Mouse (Mus musculus): ENCODE data around the gene Olfr524. TPM values are rescaled to one million over a fixed set of nuclear protein-coding genes. Genes with fewer than 3 reads are reported as not detected.

Olfr524 gene
- polyA plus RNA-seq, 1 experiment: not detected

- no peak overlapping the region for H3K4me3 ChIP-seq (ENCODE audit: insufficient read depth, low read length)
- TF ChIP-seq CTCF (IDR thresholded peaks at IDR 0.05; ENCODE audit: low read depth, low read length): no peak
- no peak for TF ChIP-seq POLR2A (IDR thresholded peaks at IDR 0.05; ENCODE audit: borderline replicate concordance, low read depth, low read length)
Measured at GRCm38 (mm10) chr7:140213841-140214240, 8.1 kb upstream of the Olfr524 start.

GRCm38 (mm10) chr7:140208677-140209076 is 2.9 kb upstream of the Olfr524 start:
- Histone ChIP-seq H3K4me3 (ENCODE audit: insufficient read depth, low read length) (no peak overlapping the region), H3K4me1 (ENCODE audit: control insufficient read depth, insufficient read depth, low read length) (no peaks in the 10 kb centered on the region), H3K27ac (ENCODE audit: insufficient read depth, low read depth, low read length) (no peak overlapping the region)
- TF ChIP-seq CTCF (IDR thresholded peaks at IDR 0.05; ENCODE audit: low read depth, low read length) (no peak), POLR2A (IDR thresholded peaks at IDR 0.05; ENCODE audit: borderline replicate concordance, low read depth, low read length) (no peak)

More at GRCm38 (mm10) chr7:140213841-140214240, 8.1 kb upstream of the Olfr524 start:
- H3K4me1 ChIP-seq (ENCODE audit: control insufficient read depth, insufficient read depth, low read length): no peaks in the 10 kb centered on the region
- H3K27ac ChIP-seq (ENCODE audit: insufficient read depth, low read depth, low read length): no peak overlapping the region

GRCm38 (mm10) chr7:140208153-140208552 is 2.4 kb upstream of the Olfr524 start:
- Histone ChIP-seq H3K4me3 (ENCODE audit: insufficient read depth, low read length) (no peak overlapping the region), H3K4me1 (ENCODE audit: control insufficient read depth, insufficient read depth, low read length) (no peaks in the 10 kb centered on the region), H3K27ac (ENCODE audit: insufficient read depth, low read depth, low read length) (no peak overlapping the region)
- no peak for TF ChIP-seq CTCF (IDR thresholded peaks at IDR 0.05; ENCODE audit: low read depth, low read length)

GRCm38 (mm10) chr7:140206904-140207303 is 1.1 kb upstream of the Olfr524 start:
- Histone ChIP-seq H3K4me3 (ENCODE audit: insufficient read depth, low read length) (no peak overlapping the region), H3K27ac (ENCODE audit: insufficient read depth, low read depth, low read length) (no peak overlapping the region)
- no peak for TF ChIP-seq POLR2A (IDR thresholded peaks at IDR 0.05; ENCODE audit: borderline replicate concordance, low read depth, low read length)
- TF ChIP-seq CTCF (IDR thresholded peaks at IDR 0.05; ENCODE audit: low read depth, low read length): no peak

GRCm38 (mm10) chr7:140201090-140201489 is 4.7 kb downstream of the Olfr524 start:
- no peaks in the 10 kb centered on the region for H3K4me1 ChIP-seq (ENCODE audit: control insufficient read depth, insufficient read depth, low read length)
- H3K27ac ChIP-seq (ENCODE audit: insufficient read depth, low read depth, low read length): no peak overlapping the region
- TF ChIP-seq CTCF (IDR thresholded peaks at IDR 0.05; ENCODE audit: low read depth, low read length): no peak
- no peak for TF ChIP-seq POLR2A (IDR thresholded peaks at IDR 0.05; ENCODE audit: borderline replicate concordance, low read depth, low read length)
- H3K4me3 ChIP-seq (ENCODE audit: insufficient read depth, low read length): no peak overlapping the region

More at GRCm38 (mm10) chr7:140206904-140207303, 1.1 kb upstream of the Olfr524 start:
- H3K4me1 ChIP-seq (ENCODE audit: control insufficient read depth, insufficient read depth, low read length): no peaks in the 10 kb centered on the region

- Histone ChIP-seq H3K27ac (ENCODE audit: insufficient read depth, low read depth, low read length) (no peak overlapping the region), H3K4me3 (ENCODE audit: insufficient read depth, low read length) (no peak overlapping the region), H3K4me1 (ENCODE audit: control insufficient read depth, insufficient read depth, low read length) (no peaks in the 10 kb centered on the region)
- TF ChIP-seq POLR2A (IDR thresholded peaks at IDR 0.05; ENCODE audit: borderline replicate concordance, low read depth, low read length) (no peak), CTCF (IDR thresholded peaks at IDR 0.05; ENCODE audit: low read depth, low read length) (no peak)
Measured at GRCm38 (mm10) chr7:140196002-140196401, 9.8 kb downstream of the Olfr524 start.

- TF ChIP-seq CTCF (IDR thresholded peaks at IDR 0.05; ENCODE audit: low read depth, low read length): no peak
- TF ChIP-seq POLR2A (IDR thresholded peaks at IDR 0.05; ENCODE audit: borderline replicate concordance, low read depth, low read length): no peak
- Histone ChIP-seq H3K4me3 (ENCODE audit: insufficient read depth, low read length) (no peak overlapping the region), H3K27ac (ENCODE audit: insufficient read depth, low read depth, low read length) (no peak overlapping the region), H3K4me1 (ENCODE audit: control insufficient read depth, insufficient read depth, low read length) (no peaks in the 10 kb centered on the region)
Measured at GRCm38 (mm10) chr7:140194031-140194430, 11.7 kb downstream of the Olfr524 start.

GRCm38 (mm10) chr7:140192851-140193250 is 12.9 kb downstream of the Olfr524 start:
- TF ChIP-seq POLR2A (IDR thresholded peaks at IDR 0.05; ENCODE audit: borderline replicate concordance, low read depth, low read length): no peak
- TF ChIP-seq CTCF (IDR thresholded peaks at IDR 0.05; ENCODE audit: low read depth, low read length): no peak
- H3K4me1 ChIP-seq (ENCODE audit: control insufficient read depth, insufficient read depth, low read length): no peaks in the 10 kb centered on the region
- no peak overlapping the region for H3K4me3 ChIP-seq (ENCODE audit: insufficient read depth, low read length)
- H3K27ac ChIP-seq (ENCODE audit: insufficient read depth, low read depth, low read length): no peak overlapping the region

GRCm38 (mm10) chr7:140192445-140192844 is 13.3 kb downstream of the Olfr524 start:
- H3K27ac ChIP-seq (ENCODE audit: insufficient read depth, low read depth, low read length): no peak overlapping the region

GRCm38 (mm10) chr7:140190435-140190834 is 15.3 kb downstream of the Olfr524 start:
- H3K27ac ChIP-seq (ENCODE audit: insufficient read depth, low read depth, low read length): no peak overlapping the region
- TF ChIP-seq POLR2A (IDR thresholded peaks at IDR 0.05; ENCODE audit: borderline replicate concordance, low read depth, low read length) (no peak), CTCF (IDR thresholded peaks at IDR 0.05; ENCODE audit: low read depth, low read length) (no peak)
- no peaks in the 10 kb centered on the region for H3K4me1 ChIP-seq (ENCODE audit: control insufficient read depth, insufficient read depth, low read length)
- H3K4me3 ChIP-seq (ENCODE audit: insufficient read depth, low read length): no peak overlapping the region

More at GRCm38 (mm10) chr7:140192445-140192844, 13.3 kb downstream of the Olfr524 start:
- no peak for TF ChIP-seq POLR2A (IDR thresholded peaks at IDR 0.05; ENCODE audit: borderline replicate concordance, low read depth, low read length)
- no peak for TF ChIP-seq CTCF (IDR thresholded peaks at IDR 0.05; ENCODE audit: low read depth, low read length)
- no peak overlapping the region for H3K4me3 ChIP-seq (ENCODE audit: insufficient read depth, low read length)
- no peaks in the 10 kb centered on the region for H3K4me1 ChIP-seq (ENCODE audit: control insufficient read depth, insufficient read depth, low read length)
